Mouse (Mus musculus): ENCODE results near the gene Neurl3. TPM values are rescaled to one million over a fixed set of nuclear protein-coding genes. Genes with fewer than 3 reads are reported as not detected.

The Neurl3 gene
- total RNA-seq, 2 experiments from 2014 or later: 0.44 to 0.92 TPM

DNA sequence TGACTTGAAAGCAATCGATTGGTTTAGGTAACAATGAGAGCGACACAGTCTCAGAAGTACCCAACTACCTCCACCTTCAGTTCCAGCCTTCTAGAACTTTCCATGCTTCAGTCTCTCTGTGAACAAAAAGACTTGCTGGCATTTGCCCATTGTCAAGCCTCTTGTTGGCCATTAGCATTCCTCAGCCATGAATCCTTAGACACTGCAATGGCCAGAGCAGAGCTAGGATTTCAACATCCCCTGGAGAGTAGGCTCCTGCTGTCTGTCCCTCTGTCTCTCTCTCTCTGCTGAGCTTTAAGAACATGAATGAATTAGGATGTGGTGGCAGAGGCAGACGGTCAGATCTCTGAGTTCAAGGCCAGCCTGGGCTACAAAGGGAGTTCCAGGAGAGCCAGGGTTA lies 6.5 kb upstream of the Neurl3 start:
- no peak for TF ChIP-seq CTCF (conservative IDR thresholded peaks at IDR 0.05)
- no peak for DNase-seq (ENCODE audit: low spot score in 2 of 2)
- Histone ChIP-seq H3K4me3 (no peak overlapping the region), H3K27ac (no peak overlapping the region)

DNA sequence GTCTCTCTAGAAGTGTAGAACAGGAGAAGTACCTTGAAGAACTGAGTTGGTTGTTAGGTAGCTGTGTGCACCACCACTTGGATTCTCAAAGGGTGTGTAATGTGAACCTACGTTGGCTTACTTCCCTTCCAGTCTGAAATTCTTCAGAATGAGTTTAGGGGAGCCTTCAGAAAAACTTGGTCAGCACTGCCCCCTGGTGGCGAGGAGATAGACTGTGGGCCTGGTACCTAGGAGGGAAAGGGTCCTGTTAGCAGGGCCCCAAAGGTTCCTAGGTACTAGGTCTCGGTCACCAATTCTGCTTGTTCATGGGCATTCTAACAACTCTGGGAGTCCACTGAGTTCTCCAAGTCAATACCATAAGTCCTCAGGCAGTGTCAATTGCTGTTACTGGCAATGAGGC lies 4.7 kb upstream of the Neurl3 start:
- Histone ChIP-seq H3K27ac (no peak overlapping the region), H3K4me3 (no peak overlapping the region)
- DNase-seq (ENCODE audit: low spot score in 2 of 2): peak; percentile 64 to 80
- peak; percentile 96 for TF ChIP-seq CTCF (conservative IDR thresholded peaks at IDR 0.05)

DNA sequence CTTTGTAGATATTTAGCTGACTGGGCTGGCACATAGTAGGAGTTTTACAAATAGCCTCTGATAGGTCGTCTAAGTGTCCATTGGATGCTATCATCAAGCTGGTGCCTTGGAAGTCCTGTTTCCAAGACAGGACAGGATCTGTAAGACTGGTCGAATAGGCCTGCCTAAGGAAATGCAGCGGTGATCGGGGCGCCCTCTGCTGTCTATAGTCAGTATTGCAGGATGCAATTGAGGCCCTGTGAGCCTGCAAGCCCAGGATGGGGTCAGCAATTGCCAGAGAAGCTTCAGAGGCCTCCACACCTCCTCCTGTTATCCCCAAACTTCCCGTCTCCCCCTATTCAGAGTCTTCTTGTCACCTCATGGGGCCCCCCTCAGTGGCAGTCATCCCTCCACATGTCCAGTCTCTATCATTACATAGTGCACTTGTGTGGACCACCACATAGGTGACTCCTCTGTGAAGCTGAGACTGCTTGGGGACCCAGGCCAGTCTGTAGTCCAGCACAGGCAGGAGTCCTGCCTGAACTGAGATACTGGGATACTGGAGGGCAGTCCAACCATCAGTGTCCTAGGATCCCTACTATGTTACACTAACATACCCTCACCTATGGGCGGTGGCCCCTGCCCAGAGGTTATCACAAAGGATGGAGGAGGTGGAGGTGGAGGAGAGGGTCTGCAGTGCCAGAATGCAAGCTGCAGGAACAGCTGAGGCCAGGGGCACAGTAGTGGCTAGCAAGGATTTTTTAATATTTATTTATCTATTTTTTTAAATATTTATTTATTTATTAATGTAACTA lies 3.0 kb upstream of the Neurl3 start:
- Histone ChIP-seq H3K4me3 (no peak overlapping the region), H3K27ac (no peak overlapping the region)
- peak; percentile 49 to 82 for DNase-seq (ENCODE audit: low spot score in 2 of 2)
- TF ChIP-seq CTCF (conservative IDR thresholded peaks at IDR 0.05): peak; percentile 95

DNA sequence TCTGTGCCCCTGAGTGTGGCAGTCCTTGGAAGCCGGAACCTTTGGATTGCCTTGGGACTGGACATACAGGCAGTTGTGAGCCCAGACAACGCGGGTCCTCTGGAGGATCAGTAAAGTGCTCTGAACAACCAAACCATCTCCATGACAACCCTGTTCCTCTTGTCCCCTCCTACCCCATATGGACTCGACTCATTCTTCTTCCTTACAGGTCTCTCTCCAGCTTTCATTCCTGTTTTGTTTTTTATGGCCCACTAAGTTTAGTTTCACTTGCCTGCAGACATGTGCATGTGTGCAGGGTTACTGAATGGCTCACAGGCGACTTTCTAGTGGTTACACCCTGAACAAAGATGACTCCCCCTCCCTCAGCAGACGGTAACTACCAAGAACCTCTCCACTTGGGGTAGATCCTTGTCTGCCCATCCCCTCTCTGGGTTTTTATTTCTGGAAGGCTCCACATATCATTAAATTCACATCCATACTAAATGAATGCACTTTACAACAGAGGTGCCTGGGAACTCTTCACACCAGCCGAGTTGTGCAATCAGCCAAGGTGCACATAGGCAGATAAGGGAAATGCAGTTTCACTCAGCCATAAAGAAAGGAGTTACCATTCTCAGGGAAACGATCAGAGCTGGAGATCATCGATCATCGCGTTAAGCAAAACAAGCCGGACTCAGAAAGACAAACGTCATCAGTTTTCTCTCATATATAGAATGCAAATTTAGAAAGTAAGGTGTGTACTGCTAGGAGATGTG lies 1.3 kb upstream of the Neurl3 start:
- no peak for TF ChIP-seq CTCF (conservative IDR thresholded peaks at IDR 0.05)
- Histone ChIP-seq H3K27ac (no peak overlapping the region), H3K4me3 (no peak overlapping the region)
- no peak for DNase-seq (ENCODE audit: low spot score in 2 of 2)

DNA sequence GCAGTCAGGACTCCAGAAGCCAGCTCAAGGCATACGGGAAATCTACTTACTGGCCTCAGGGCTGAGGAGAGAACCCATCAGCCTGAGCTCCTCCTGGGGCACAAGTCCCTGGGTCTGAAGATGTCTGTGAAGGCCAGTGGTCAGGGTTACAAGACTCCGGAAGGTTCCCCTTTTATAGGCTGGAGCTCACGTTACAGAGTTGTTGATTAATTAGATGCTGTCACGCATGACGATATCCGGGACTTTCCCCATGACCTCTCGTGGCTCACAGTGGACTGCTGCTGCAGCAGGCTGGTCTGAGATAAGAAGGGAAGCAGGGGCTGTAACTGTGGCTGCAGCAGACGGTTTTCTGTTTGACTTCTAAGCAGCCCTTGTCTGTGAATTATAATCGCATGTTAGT lies 1.2 kb downstream of the Neurl3 start:
- TF ChIP-seq CTCF (conservative IDR thresholded peaks at IDR 0.05): no peak
- no peak overlapping the region; the same call in 1 of the 2 replicates for H3K27ac ChIP-seq
- H3K4me3 ChIP-seq: no peak overlapping the region
- no peak for DNase-seq (ENCODE audit: low spot score in 2 of 2)

DNA sequence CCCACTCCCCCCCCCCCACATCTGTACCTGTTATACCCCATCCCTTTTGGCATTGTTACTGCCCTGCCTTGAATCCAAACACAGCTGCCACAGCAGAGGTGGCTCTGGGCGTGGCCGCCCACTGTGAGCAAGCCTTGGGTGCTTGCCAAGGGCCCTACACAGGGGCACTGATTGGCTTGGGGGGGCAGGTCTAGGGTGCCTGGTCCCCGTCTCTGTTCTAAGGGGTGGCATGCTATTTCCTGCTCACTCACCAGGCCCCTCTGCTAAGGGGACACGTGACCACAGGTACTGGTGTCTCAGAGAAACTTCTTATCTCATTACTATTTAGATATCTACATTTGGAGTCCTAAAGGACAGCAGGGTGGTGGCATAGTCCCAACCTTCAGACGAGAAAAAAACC lies 1.9 kb downstream of the Neurl3 start:
- no peak for TF ChIP-seq CTCF (conservative IDR thresholded peaks at IDR 0.05)
- H3K4me3 ChIP-seq: no peak overlapping the region
- no peak for DNase-seq (ENCODE audit: low spot score in 2 of 2)
- H3K27ac ChIP-seq: no peak overlapping the region

DNA sequence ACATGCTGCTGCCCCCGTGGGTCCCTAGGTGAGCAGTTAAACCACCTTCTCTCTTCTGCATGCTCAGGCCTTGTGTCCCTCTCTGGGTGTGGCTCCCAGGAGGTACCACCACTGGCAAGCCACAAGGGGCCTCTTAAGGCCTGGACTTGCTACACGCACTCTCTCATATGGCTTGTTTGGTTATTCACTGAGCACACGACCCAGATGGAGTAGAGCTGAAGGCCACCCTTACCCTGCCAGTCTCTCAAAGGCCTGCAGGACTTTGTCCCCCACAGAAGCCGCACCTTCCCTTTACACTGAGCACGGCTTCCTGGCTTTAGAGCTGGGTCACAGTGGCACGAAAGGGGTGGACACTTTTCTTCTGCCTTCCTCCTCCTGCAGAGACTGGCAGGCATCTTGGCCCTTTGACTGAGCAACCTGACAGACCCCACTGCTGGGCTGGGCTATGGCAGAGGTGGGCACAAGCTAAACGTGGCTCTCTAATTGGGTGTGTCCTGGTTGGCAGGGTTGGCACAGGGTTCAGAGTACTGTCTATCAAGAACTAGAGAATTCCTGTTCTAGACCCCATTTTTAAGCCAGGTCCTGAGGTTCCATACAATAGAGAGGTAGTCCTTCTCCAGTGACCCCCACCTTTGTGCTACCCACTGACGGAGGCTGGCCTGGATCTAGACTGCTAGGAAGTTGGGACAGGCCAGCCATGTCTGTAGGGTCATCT lies 2.8 kb downstream of the Neurl3 start:
- DNase-seq (ENCODE audit: low spot score in 2 of 2): no peak
- Histone ChIP-seq H3K4me3 (no peak overlapping the region), H3K27ac (no peak overlapping the region)
- no peak for TF ChIP-seq CTCF (conservative IDR thresholded peaks at IDR 0.05)

DNA sequence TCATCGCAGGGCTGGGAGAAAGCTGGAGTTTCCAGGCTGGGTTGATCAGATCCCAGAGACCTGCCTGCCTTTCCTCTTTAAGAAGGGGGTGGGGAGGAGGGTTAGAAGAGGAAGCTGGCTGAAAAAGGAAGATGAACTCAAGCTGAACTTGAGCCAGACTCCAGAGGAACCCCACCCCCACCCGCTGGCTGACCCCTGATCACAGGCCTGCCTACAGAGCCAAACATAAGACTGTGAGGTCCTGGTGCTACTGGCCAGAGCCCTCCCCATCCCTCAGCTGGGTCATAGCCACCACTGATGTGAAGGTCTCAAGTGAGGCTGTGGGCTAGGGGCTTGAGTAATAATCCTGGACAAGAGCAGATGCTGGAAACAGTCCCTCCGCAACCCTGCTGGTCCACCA lies 3.8 kb downstream of the Neurl3 start:
- DNase-seq (ENCODE audit: low spot score in 2 of 2): no peak
- TF ChIP-seq CTCF (conservative IDR thresholded peaks at IDR 0.05): no peak
- H3K27ac ChIP-seq: peak overlapping the region; percentile 28; the same call in 1 of the 2 replicates
- H3K4me3 ChIP-seq: no peak overlapping the region

DNA sequence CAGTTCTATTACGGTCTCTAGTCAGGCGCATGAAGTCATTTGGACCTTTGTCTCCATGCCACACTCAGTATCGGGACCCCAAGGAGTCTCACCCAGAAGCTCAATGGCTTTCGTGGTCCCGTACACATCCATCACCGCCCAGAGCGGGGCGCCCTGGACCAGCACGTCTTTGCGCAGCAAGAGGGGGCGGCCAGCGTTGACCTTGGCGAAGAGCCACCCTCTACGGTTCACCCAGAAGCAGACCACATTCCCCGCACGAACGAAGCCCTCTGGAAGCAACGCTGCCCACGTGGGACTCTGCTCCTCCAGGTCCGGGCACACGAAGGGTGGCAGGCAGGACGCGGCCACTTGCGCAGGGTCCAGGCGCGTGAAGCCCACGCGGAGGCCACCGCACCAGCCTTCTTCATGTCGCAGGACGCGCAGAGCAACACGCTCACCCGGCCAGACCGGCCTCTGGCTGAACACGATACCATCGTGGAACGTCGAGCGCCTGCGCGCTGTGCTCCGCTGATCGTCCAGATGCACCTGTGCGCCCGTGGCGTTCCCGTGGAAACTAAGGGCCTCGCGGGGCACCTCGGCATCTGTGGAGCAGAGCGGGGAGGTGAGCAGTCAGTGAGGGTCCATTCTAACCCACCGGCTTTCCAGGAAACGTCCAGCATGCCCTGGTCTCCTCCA lies 5.2 kb downstream of the Neurl3 start:
- Histone ChIP-seq H3K27ac (no peak overlapping the region), H3K4me3 (no peak overlapping the region)
- no peak for DNase-seq (ENCODE audit: low spot score in 2 of 2)
- no peak for TF ChIP-seq CTCF (conservative IDR thresholded peaks at IDR 0.05)

DNA sequence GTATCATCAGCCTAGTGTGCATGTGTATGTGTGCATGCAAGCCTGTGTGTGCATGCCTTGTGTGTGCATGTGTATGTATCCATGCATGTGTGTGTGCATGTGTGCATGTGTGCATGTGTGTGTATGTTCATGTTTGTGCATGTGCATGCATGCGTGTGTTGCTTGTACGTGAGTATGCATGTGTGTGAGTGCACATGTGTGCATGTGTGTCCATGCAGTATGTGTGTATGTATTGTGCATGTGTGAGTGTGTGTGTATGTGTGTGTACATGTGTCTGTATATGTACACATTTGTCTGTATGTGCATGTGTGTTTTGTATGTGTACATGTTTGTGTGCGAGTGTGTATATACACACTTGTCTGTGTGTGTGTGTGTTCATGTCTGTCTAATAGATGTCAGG lies 6.9 kb downstream of the Neurl3 start:
- no peak overlapping the region for H3K4me3 ChIP-seq
- DNase-seq (ENCODE audit: low spot score in 2 of 2): no peak
- no peak for TF ChIP-seq CTCF (conservative IDR thresholded peaks at IDR 0.05)
- no peak overlapping the region for H3K27ac ChIP-seq

DNA sequence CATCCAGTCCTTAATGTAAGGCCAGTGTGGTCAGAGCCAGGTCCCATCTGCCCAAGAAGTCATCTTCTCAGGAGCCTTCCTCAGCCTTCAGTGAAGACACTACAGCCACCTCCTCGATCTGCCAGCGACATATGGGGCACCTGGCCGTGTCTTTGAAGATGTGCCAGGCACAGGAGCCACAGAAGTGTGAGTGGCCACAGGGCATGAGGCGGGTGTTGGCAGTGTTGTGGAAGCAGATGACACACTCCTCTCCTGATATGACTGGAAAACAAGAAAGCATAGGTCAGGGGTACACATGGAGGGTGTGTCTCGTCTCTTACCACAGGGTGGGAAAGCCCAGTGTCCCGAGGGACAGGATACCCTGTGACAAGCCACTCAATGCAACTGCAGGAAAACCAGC lies 8.2 kb downstream of the Neurl3 start:
- TF ChIP-seq CTCF (conservative IDR thresholded peaks at IDR 0.05): no peak
- Histone ChIP-seq H3K4me3 (no peak overlapping the region), H3K27ac (no peak overlapping the region)
- DNase-seq (ENCODE audit: low spot score in 2 of 2): no peak

DNA sequence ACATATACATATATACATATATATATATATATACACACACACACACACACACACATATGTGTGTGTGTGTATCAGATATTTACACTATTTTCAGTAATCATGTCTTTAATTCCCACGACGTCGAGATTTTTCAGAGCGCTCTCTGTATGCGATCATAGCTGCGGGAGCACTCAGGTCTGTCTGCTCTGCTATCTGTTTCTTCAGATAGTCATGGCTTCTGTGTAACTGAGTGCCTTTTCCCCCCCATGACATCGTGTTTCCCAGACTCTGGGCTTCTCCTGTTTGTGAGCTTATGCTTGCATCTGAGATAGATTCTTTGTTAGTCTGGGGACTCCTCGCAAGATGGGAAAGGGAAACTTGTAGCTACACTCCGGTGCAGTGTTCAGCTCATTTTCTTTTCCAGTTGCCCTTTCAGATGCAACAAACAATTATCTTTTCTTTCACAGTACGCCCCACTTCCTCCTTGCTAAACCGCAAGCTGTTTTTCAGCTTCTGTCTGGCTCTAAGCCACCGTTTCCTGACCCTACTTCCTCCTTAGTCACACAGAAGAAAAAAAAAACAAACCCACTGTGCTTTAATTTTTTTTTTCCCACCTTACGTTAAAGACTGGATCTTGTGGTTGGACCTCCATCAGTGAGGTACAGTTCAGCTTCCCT lies 10.5 kb downstream of the Neurl3 start:
- no peak for TF ChIP-seq CTCF (conservative IDR thresholded peaks at IDR 0.05)
- Histone ChIP-seq H3K27ac (peak overlapping the region; percentile 53; the same call in 1 of the 2 replicates), H3K4me3 (no peak overlapping the region)
- no peak for DNase-seq (ENCODE audit: low spot score in 2 of 2)

All from layer of hippocampus, adult 2 months (tissue).